ENCODE assay signal across 8 mouse cellular contexts in the genomic region with DNA sequence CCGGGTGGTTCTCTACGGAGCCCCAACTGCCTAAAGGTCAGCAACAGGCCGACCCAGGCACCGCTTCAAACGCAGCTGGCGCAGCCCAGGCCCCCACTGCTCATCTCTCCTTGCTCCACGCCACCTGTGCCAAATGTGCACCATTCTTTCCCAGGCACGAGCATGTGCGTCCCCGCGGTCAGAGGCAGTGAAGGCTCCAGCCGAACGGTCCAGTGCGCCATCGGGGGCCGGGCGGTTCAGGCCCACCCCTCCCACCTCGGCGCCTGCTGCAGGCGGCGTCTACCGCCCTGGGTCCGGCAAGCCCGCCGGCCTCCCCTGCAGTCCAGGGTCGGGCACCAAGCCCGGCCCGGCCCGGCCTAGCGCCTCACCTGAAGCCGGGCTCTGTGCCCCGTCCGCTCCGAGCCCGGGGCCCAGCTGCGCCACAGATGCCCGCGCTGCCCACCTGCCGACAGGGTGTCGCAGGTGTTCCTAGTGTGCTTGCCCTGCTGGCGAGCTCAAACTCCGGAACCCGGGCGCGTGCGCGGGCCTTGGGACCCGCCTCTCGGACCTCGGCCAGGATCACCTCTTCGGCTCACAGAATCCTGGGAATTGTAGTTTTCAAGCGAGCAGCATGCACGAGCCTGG. TPM values are rescaled to one million over a fixed set of nuclear protein-coding genes. Genes with fewer than 3 reads are reported as not detected.
A peak's percentile ranks its signal among the peaks of the same experiment; 100 is the strongest.
DNase-seq lines count a peak whose midpoint lies in the region; ATAC-seq lines count a peak whose summit lies in the region.

No protein-coding gene starts in this region.

- DNase-seq in embryonic facial prominence, embryonic 14.5 days (ENCODE audit: low spot score): peak; percentile 92
- DNase-seq in heart, adult 8-10 months (ENCODE audit: low spot score): peak; percentile 85
- peak; percentile 93 for DNase-seq in kidney, adult 9 months
- peak; percentile 83 for DNase-seq in telencephalon, adult 2 months (ENCODE audit: low read depth, low spot score)

- peaks cover 56% of the 10 kb centered on the region for H3K27me3 ChIP-seq in megakaryocyte, embryonic 14.5 days (replicated peaks)
- no peaks in the 10 kb centered on the region for H3K27me3 ChIP-seq in embryonic facial prominence, embryonic 14.5 days (replicated peaks; ENCODE audit: control insufficient read depth, insufficient read depth, low read length)
- H3K27me3 ChIP-seq in limb, embryonic 12.5 days: peaks cover 7% of the 10 kb centered on the region; the same call in 1 of the 2 replicates
- no peaks in the 10 kb centered on the region for H3K27me3 ChIP-seq in midbrain, embryonic 15.5 days (replicated peaks)

- no peak overlapping the region for H3K27ac ChIP-seq in embryonic facial prominence, embryonic 14.5 days (replicated peaks; ENCODE audit: low read depth, low read length)
- H3K27ac ChIP-seq in limb, embryonic 12.5 days: no peak overlapping the region
- H3K27ac ChIP-seq in midbrain, embryonic 15.5 days: 0 out of 2 replicates have a peak overlapping the region, but pooled peaks have one; percentile 22

- no peak for ATAC-seq in megakaryocyte, adult 5-6 weeks (ENCODE audit: poor library complexity, severe bottlenecking)
- peak; percentile 87 for ATAC-seq in embryonic facial prominence, embryonic 14.5 days (ENCODE audit: low read depth)
- ATAC-seq in limb, embryonic 12.5 days (ENCODE audit: insufficient number of reproducible peaks, insufficient read depth, low FRiP score, low TSS enrichment, low read depth): peak; percentile 81
- peak; percentile 92 for ATAC-seq in midbrain, embryonic 15.5 days (replicated peaks)

- H3K9me3 ChIP-seq in megakaryocyte, embryonic 14.5 days: no peaks in the 10 kb centered on the region
- H3K9me3 ChIP-seq in embryonic facial prominence, embryonic 14.5 days (ENCODE audit: control insufficient read depth, low read length): no peaks in the 10 kb centered on the region
- no peaks in the 10 kb centered on the region for H3K9me3 ChIP-seq in limb, embryonic 12.5 days
- H3K9me3 ChIP-seq in midbrain, embryonic 15.5 days: no peaks in the 10 kb centered on the region

- H3K4me1 ChIP-seq in megakaryocyte, embryonic 14.5 days: peaks cover 47% of the 10 kb centered on the region
- peaks cover 6% of the 10 kb centered on the region for H3K4me1 ChIP-seq in embryonic facial prominence, embryonic 14.5 days (ENCODE audit: control insufficient read depth, insufficient read depth, low read length)
- peaks cover 11% of the 10 kb centered on the region; the same call in 1 of the 2 replicates for H3K4me1 ChIP-seq in limb, embryonic 12.5 days (replicated peaks)
- peaks cover 22% of the 10 kb centered on the region for H3K4me1 ChIP-seq in midbrain, embryonic 15.5 days

- WGBS in embryonic facial prominence, embryonic 14.5 days: under 1% methylated on average over 28 of the region's 53 CpGs
- 1% methylated on average over 53 of the region's 53 CpGs for WGBS in limb, embryonic 12.5 days
- under 1% methylated on average over 52 of the region's 53 CpGs for WGBS in midbrain, embryonic 15.5 days

- H3K9ac ChIP-seq in embryonic facial prominence, embryonic 14.5 days (ENCODE audit: low read depth, low read length): peak overlapping the region; percentile 76
- peak overlapping the region; percentile 74 for H3K9ac ChIP-seq in limb, embryonic 12.5 days (replicated peaks)
- peak overlapping the region; percentile 68 for H3K9ac ChIP-seq in midbrain, embryonic 15.5 days

- H3K4me2 ChIP-seq in embryonic facial prominence, embryonic 14.5 days (ENCODE audit: low read depth, low read length): peak overlapping the region; percentile 89
- peak overlapping the region; percentile 94 for H3K4me2 ChIP-seq in limb, embryonic 12.5 days
- H3K4me2 ChIP-seq in midbrain, embryonic 15.5 days: peak overlapping the region; percentile 72

- H3K36me3 ChIP-seq in megakaryocyte, embryonic 14.5 days (replicated peaks; ENCODE audit: low read length): no peaks in the 10 kb centered on the region
- H3K36me3 ChIP-seq in embryonic facial prominence, embryonic 14.5 days (ENCODE audit: control insufficient read depth, insufficient read depth, low read length): no peaks in the 10 kb centered on the region
- H3K36me3 ChIP-seq in limb, embryonic 12.5 days: no peaks in the 10 kb centered on the region
- H3K36me3 ChIP-seq in midbrain, embryonic 15.5 days (replicated peaks): no peaks in the 10 kb centered on the region

- H3K4me3 ChIP-seq in megakaryocyte, embryonic 14.5 days (replicated peaks): peak overlapping the region; percentile 93
- H3K4me3 ChIP-seq in embryonic facial prominence, embryonic 14.5 days (ENCODE audit: low read depth, low read length): peak overlapping the region; percentile 87
- peak overlapping the region; percentile 87 for H3K4me3 ChIP-seq in limb, embryonic 12.5 days (replicated peaks)
- peak overlapping the region; percentile 57 for H3K4me3 ChIP-seq in midbrain, embryonic 15.5 days

RNA-seq across cellular contexts. Expression of gene Pomgnt2, which starts 1.3 kb away (rescaled TPM):
- polyA plus RNA-seq in megakaryocyte, embryonic 14.5 days (2012; ENCODE audit: insufficient read depth, low replicate concordance): 3.1 and 5.6 TPM in 2 replicates
- total RNA-seq in megakaryocyte, adult 5-6 weeks (2015): 1.4 TPM in 1 of 2 replicates, not detected in the other
- total RNA-seq in megakaryocyte, adult 5-6 weeks (2017): 0.18 and 1.5 TPM in 2 replicates
- 15.8 and 17.6 TPM in 2 replicates for polyA plus RNA-seq in embryonic facial prominence, embryonic 14.5 days (2014; fragmentation: Nextera tagmentation; extraction: Ambion mirVana)
- total RNA-seq in heart, adult 8-10 months (2022): 10 to 100 TPM; 15.6 to 18.2 (median 16.7) TPM
- polyA plus RNA-seq in limb, embryonic 12.5 days (2016; fragmentation: Nextera tagmentation; extraction: Ambion mirVana): 10.4 and 11.2 TPM in 2 replicates
- 37.1 and 37.9 TPM in 2 replicates for polyA plus RNA-seq in midbrain, embryonic 15.5 days (2015; fragmentation: Nextera tagmentation; extraction: Ambion mirVana)

RNA-seq across cellular contexts. Expression of gene Fam198a, which starts 44.8 kb away (rescaled TPM):
- not detected in 2 replicates for polyA plus RNA-seq in megakaryocyte, embryonic 14.5 days (2012; ENCODE audit: insufficient read depth, low replicate concordance)
- total RNA-seq in megakaryocyte, adult 5-6 weeks (2015): not detected in 2 replicates
- not detected in 2 replicates for total RNA-seq in megakaryocyte, adult 5-6 weeks (2017)
- 4.9 and 7.0 TPM in 2 replicates for polyA plus RNA-seq in embryonic facial prominence, embryonic 14.5 days (2014; fragmentation: Nextera tagmentation; extraction: Ambion mirVana)
- under 1 TPM; 0.31 to 0.79 (median 0.59) TPM for total RNA-seq in heart, adult 8-10 months (2022)
- polyA plus RNA-seq in limb, embryonic 12.5 days (2016; fragmentation: Nextera tagmentation; extraction: Ambion mirVana): 1.6 and 1.8 TPM in 2 replicates
- 1.7 and 2.2 TPM in 2 replicates for polyA plus RNA-seq in midbrain, embryonic 15.5 days (2015; fragmentation: Nextera tagmentation; extraction: Ambion mirVana)
